Mouse (Mus musculus) naive thymus-derived CD4-positive, alpha-beta T cell, adult 5 months (primary cell): ENCODE data around the gene Rundc3a. TPM values are rescaled to one million over a fixed set of nuclear protein-coding genes. Genes with fewer than 3 reads are reported as not detected.

Experiments
- polyA plus RNA-seq: library from polyadenylated mRNA; unstranded; fragments of 100-300 nt; shearing (Covaris generic); gene quantifications from one replicate; pipeline ENCODE4 v1.2.1, GENCODE M21; 2017

The Rundc3a gene
- 4.2 TPM for polyA plus RNA-seq

GRCm38 (mm10) chr11:102393238-102393634 is at the start of gene Rundc3a:
Rundc3a (plus strand) TSS chr11:102393403.

GRCm38 (mm10) chr11:102366103-102366502 is 27.1 kb upstream of the Rundc3a start, which contains the start of gene Slc4a1:
Slc4a1 (minus strand) TSS chr11:102366203.

GRCm38 (mm10) chr11:102407834-102408215 is 14.6 kb downstream of the Rundc3a start, which contains the start of gene Slc25a39:
Slc25a39 (minus strand) TSS chr11:102407946.

GRCm38 (mm10) chr11:102430121-102431017 is 37.2 kb downstream of the Rundc3a start, which contains the start of gene Grn:
Grn (plus strand) TSS chr11:102430315.

DNA sequence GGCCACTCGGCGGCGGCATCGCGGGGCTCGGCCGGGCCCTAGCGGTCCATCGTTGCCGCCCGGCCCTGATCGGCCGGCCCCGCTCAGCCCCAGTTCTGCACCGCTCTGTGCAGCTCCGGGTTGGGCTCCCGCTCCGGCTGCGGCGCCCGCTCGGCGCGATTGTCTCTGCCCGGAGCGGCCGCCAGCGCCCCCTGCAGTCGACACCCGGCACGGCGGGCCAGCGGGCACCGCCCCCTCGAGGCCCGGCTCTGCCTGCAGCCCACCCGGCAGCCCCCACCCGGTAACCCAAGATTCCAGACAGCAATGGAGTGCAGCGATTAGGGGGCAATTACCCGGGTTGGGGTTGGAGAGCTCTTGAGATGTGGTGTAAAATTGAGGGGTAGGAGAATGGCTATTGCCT is 54.3 kb downstream of the Rundc3a start, which contains the start of gene Fam171a2:
Fam171a2 (minus strand) TSS at position 186 of the 400 bp plus-strand sequence.

Other genes with a start within 250 kb of the Rundc3a start
- gene Nags, start 247.9 kb upstream of the Rundc3a start, polyA plus RNA-seq, result not detected
- gene Tmem101, start 237.0 kb upstream of the Rundc3a start, polyA plus RNA-seq, result 3.7 TPM
- 106 TPM for gene Lsm12, start 208.1 kb upstream of the Rundc3a start, polyA plus RNA-seq
- 28.8 TPM for gene G6pc3, start 203.8 kb upstream of the Rundc3a start, polyA plus RNA-seq
- 77.9 TPM for gene Hdac5, start 163.2 kb upstream of the Rundc3a start, polyA plus RNA-seq
- gene BC030867, start 144.5 kb upstream of the Rundc3a start, polyA plus RNA-seq, result not detected
- not detected for gene Asb16, start 124.7 kb upstream of the Rundc3a start, polyA plus RNA-seq
- 48.9 TPM for gene Tmub2, start 108.5 kb upstream of the Rundc3a start, polyA plus RNA-seq
- 21.2 TPM for gene Atxn7l3, start 96.8 kb upstream of the Rundc3a start, polyA plus RNA-seq
- gene Ubtf, start 73.7 kb upstream of the Rundc3a start, polyA plus RNA-seq, result 118 TPM
- gene Slc4a1, start 27.2 kb upstream of the Rundc3a start, polyA plus RNA-seq, result not detected
- gene Slc25a39, start 14.5 kb downstream of the Rundc3a start, polyA plus RNA-seq, result 46.0 TPM
- gene Grn, start 36.9 kb downstream of the Rundc3a start, polyA plus RNA-seq, result 11.8 TPM
- gene Fam171a2, start 54.3 kb downstream of the Rundc3a start, polyA plus RNA-seq, result not detected
- 2.0 TPM for gene Itga2b, start 76.7 kb downstream of the Rundc3a start, polyA plus RNA-seq
- 70.4 TPM for gene Gpatch8, start 163.0 kb downstream of the Rundc3a start, polyA plus RNA-seq
- gene Gm11627, start 186.1 kb downstream of the Rundc3a start, polyA plus RNA-seq, result not detected
- gene Fzd2, start 211.0 kb downstream of the Rundc3a start, polyA plus RNA-seq, result not detected